Mouse (Mus musculus): ENCODE measurements around the gene Utp4. TPM values are rescaled to one million over a fixed set of nuclear protein-coding genes. Genes with fewer than 3 reads are reported as not detected.
"Not testable (repeated sequence)": the region's sequence is repeated elsewhere in the genome, so short reads cannot be mapped to it uniquely, and the experiment has no call there.

Utp4 gene
- polyA plus RNA-seq, 1 experiment from 2014 or later: 96.5 TPM

- no peaks in the 10 kb centered on the region for H3K4me1 ChIP-seq
- H3K27me3 ChIP-seq (ENCODE audit: poor library complexity, severe bottlenecking): no peaks in the 10 kb centered on the region
- DNase-seq (ENCODE audit: extremely low spot score, low spot score): no peak
- 93% methylated on average over 8 of the region's 8 CpGs for WGBS
- peaks cover 98% of the 10 kb centered on the region for H3K36me3 ChIP-seq (replicated peaks)
- H3K9me3 ChIP-seq: no peaks in the 10 kb centered on the region
- no peak overlapping the region for H3K4me3 ChIP-seq
- no peak overlapping the region for H3K27ac ChIP-seq
Observed at GRCm38 (mm10) chr8:106919721-106920394, 26.4 kb downstream of the Utp4 start.

- H3K4me3 ChIP-seq: no peak overlapping the region
- no peak for DNase-seq (ENCODE audit: extremely low spot score, low spot score)
- no peak overlapping the region for H3K27ac ChIP-seq
- WGBS: 95% methylated on average over 5 of the region's 5 CpGs
- peaks cover 95% of the 10 kb centered on the region for H3K36me3 ChIP-seq (replicated peaks)
- no peaks in the 10 kb centered on the region for H3K27me3 ChIP-seq (ENCODE audit: poor library complexity, severe bottlenecking)
- no peaks in the 10 kb centered on the region for H3K9me3 ChIP-seq
- no peaks in the 10 kb centered on the region for H3K4me1 ChIP-seq
Observed at GRCm38 (mm10) chr8:106920395-106920741, 26.9 kb downstream of the Utp4 start.

- WGBS: 93% methylated on average over 4 of the region's 4 CpGs
- Histone ChIP-seq H3K36me3 (replicated peaks) (peaks cover 58% of the 10 kb centered on the region), H3K9me3 (no peaks in the 10 kb centered on the region)
Observed at GRCm38 (mm10) chr8:106924057-106924456, 30.6 kb downstream of the Utp4 start.

GRCm38 (mm10) chr8:106924904-106925349 is 31.5 kb downstream of the Utp4 start:
- no peaks in the 10 kb centered on the region for H3K27me3 ChIP-seq (ENCODE audit: poor library complexity, severe bottlenecking)
- H3K9me3 ChIP-seq: no peaks in the 10 kb centered on the region
- 88% methylated on average over 8 of the region's 8 CpGs for WGBS
- H3K27ac ChIP-seq: no peak overlapping the region
- peaks cover 49% of the 10 kb centered on the region for H3K36me3 ChIP-seq (replicated peaks)
- DNase-seq (ENCODE audit: extremely low spot score, low spot score): no peak
- peaks cover 10% of the 10 kb centered on the region; the same call in 1 of the 2 replicates for H3K4me1 ChIP-seq
- H3K4me3 ChIP-seq: no peak overlapping the region

More at GRCm38 (mm10) chr8:106924057-106924456, 30.6 kb downstream of the Utp4 start:
- H3K4me1 ChIP-seq: peaks cover 1% of the 10 kb centered on the region; the same call in 1 of the 2 replicates
- no peak for DNase-seq (ENCODE audit: extremely low spot score, low spot score)
- H3K27me3 ChIP-seq (ENCODE audit: poor library complexity, severe bottlenecking): no peaks in the 10 kb centered on the region
- no peak overlapping the region for H3K4me3 ChIP-seq
- H3K27ac ChIP-seq: no peak overlapping the region

- Histone ChIP-seq H3K9me3 (no peaks in the 10 kb centered on the region), H3K4me3 (no peak overlapping the region), H3K4me1 (peaks cover 11% of the 10 kb centered on the region; the same call in 1 of the 2 replicates), H3K36me3 (replicated peaks) (peaks cover 44% of the 10 kb centered on the region), H3K27me3 (ENCODE audit: poor library complexity, severe bottlenecking) (no peaks in the 10 kb centered on the region), H3K27ac (no peak overlapping the region)
- 94% methylated on average over 4 of the region's 4 CpGs for WGBS
- no peak for DNase-seq (ENCODE audit: extremely low spot score, low spot score)
Observed at GRCm38 (mm10) chr8:106925446-106925845, 32.0 kb downstream of the Utp4 start.

- Histone ChIP-seq H3K27ac (no peak overlapping the region), H3K27me3 (ENCODE audit: poor library complexity, severe bottlenecking) (peaks cover 12% of the 10 kb centered on the region; the same call in 1 of the 2 replicates), H3K4me3 (no peak overlapping the region), H3K9me3 (no peaks in the 10 kb centered on the region), H3K36me3 (replicated peaks) (peaks cover 26% of the 10 kb centered on the region), H3K4me1 (peaks cover 20% of the 10 kb centered on the region)
- 49% methylated on average over 4 of the region's 4 CpGs for WGBS
- no peak for DNase-seq (ENCODE audit: extremely low spot score, low spot score)
Observed at GRCm38 (mm10) chr8:106927247-106927646, 33.8 kb downstream of the Utp4 start.

- H3K27me3 ChIP-seq (ENCODE audit: poor library complexity, severe bottlenecking): peaks cover 20% of the 10 kb centered on the region; the same call in 1 of the 2 replicates
- not testable (repeated sequence) for H3K9me3 ChIP-seq; H3K27ac ChIP-seq; H3K4me3 ChIP-seq; DNase-seq (ENCODE audit: extremely low spot score, low spot score)
- peaks cover 26% of the 10 kb centered on the region for H3K4me1 ChIP-seq
- peaks cover 17% of the 10 kb centered on the region for H3K36me3 ChIP-seq (replicated peaks)
- 94% methylated on average over 11 of the region's 11 CpGs for WGBS
Observed at GRCm38 (mm10) chr8:106928182-106928581, 34.7 kb downstream of the Utp4 start.

GRCm38 (mm10) chr8:106929155-106929913 is 35.9 kb downstream of the Utp4 start:
- H3K9me3 ChIP-seq: no peaks in the 10 kb centered on the region
- DNase-seq (ENCODE audit: extremely low spot score, low spot score): no peak
- no peak overlapping the region for H3K4me3 ChIP-seq
- H3K36me3 ChIP-seq (replicated peaks): peaks cover 7% of the 10 kb centered on the region; the same call in 1 of the 2 replicates
- no peak overlapping the region for H3K27ac ChIP-seq
- H3K27me3 ChIP-seq (ENCODE audit: poor library complexity, severe bottlenecking): peaks cover 30% of the 10 kb centered on the region
- H3K4me1 ChIP-seq: peaks cover 26% of the 10 kb centered on the region
- 66% methylated on average over 6 of the region's 6 CpGs for WGBS

- no peak for DNase-seq (ENCODE audit: extremely low spot score, low spot score)
- no peak overlapping the region for H3K27ac ChIP-seq
- peaks cover 27% of the 10 kb centered on the region for H3K4me1 ChIP-seq
- no peak overlapping the region for H3K4me3 ChIP-seq
- H3K9me3 ChIP-seq: no peaks in the 10 kb centered on the region
- peaks cover 33% of the 10 kb centered on the region for H3K27me3 ChIP-seq (ENCODE audit: poor library complexity, severe bottlenecking)
- peaks cover 1% of the 10 kb centered on the region; the same call in 1 of the 2 replicates for H3K36me3 ChIP-seq (replicated peaks)
- WGBS: 90% methylated on average over 5 of the region's 5 CpGs
Observed at GRCm38 (mm10) chr8:106929921-106930320, 36.5 kb downstream of the Utp4 start.

GRCm38 (mm10) chr8:106932376-106933065 is 39.1 kb downstream of the Utp4 start:
- Histone ChIP-seq H3K36me3 (replicated peaks) (no peaks in the 10 kb centered on the region), H3K4me1 (peaks cover 48% of the 10 kb centered on the region), H3K27me3 (ENCODE audit: poor library complexity, severe bottlenecking) (peaks cover 37% of the 10 kb centered on the region), H3K9me3 (no peaks in the 10 kb centered on the region), H3K4me3 (peak overlapping the region; percentile 32), H3K27ac (peak overlapping the region; percentile 32)
- peak; percentile 33 for DNase-seq (ENCODE audit: extremely low spot score, low spot score)
- WGBS: 16% methylated on average over 22 of the region's 22 CpGs

- WGBS: 83% methylated on average over 4 of the region's 4 CpGs
- no peaks in the 10 kb centered on the region for H3K36me3 ChIP-seq (replicated peaks)
- H3K27me3 ChIP-seq (ENCODE audit: poor library complexity, severe bottlenecking): peaks cover 42% of the 10 kb centered on the region
- H3K4me1 ChIP-seq: peaks cover 56% of the 10 kb centered on the region
- H3K4me3 ChIP-seq: no peak overlapping the region
- H3K9me3 ChIP-seq: no peaks in the 10 kb centered on the region
- H3K27ac ChIP-seq: no peak overlapping the region
- no peak for DNase-seq (ENCODE audit: extremely low spot score, low spot score)
Observed at GRCm38 (mm10) chr8:106933506-106934143, 40.2 kb downstream of the Utp4 start.

GRCm38 (mm10) chr8:106934226-106934977 is 41.0 kb downstream of the Utp4 start:
- Histone ChIP-seq H3K27ac (no peak overlapping the region), H3K4me1 (peaks cover 51% of the 10 kb centered on the region), H3K27me3 (ENCODE audit: poor library complexity, severe bottlenecking) (peaks cover 42% of the 10 kb centered on the region), H3K36me3 (replicated peaks) (no peaks in the 10 kb centered on the region), H3K9me3 (no peaks in the 10 kb centered on the region), H3K4me3 (no peak overlapping the region)
- WGBS: 83% methylated on average over 16 of the region's 16 CpGs
- peak; percentile 14 for DNase-seq (ENCODE audit: extremely low spot score, low spot score)
